Mouse (Mus musculus) kidney, postnatal 4 days (tissue): ENCODE measurements around the gene Sord.
A peak's percentile ranks its signal among the peaks of the same experiment; 100 is the strongest.

Experiments used
- DNase-seq, 2 experiments: peaks; one replicate each; pipeline ENCODE4 v3.0.0; 2021; ENCODE audit warnings: mixed read lengths in 2 of 2

Sord gene

GRCm38 (mm10) chr2:122304544-122304943 is 70.0 kb downstream of the Sord start:
- DNase-seq = no peak

GRCm38 (mm10) chr2:122305097-122305892 is 70.7 kb downstream of the Sord start:
- no peak for DNase-seq

GRCm38 (mm10) chr2:122306184-122306583 is 71.6 kb downstream of the Sord start:
- DNase-seq = no peak

- DNase-seq = no peak
Measured at GRCm38 (mm10) chr2:122309647-122310046, 75.1 kb downstream of the Sord start.

GRCm38 (mm10) chr2:122311561-122311960 is 77.0 kb downstream of the Sord start:
- DNase-seq = no peak

- peak; percentile 85 to 88 for DNase-seq
Measured at GRCm38 (mm10) chr2:122312722-122313417, 78.3 kb downstream of the Sord start.

GRCm38 (mm10) chr2:122313536-122313935 is 79.0 kb downstream of the Sord start, which contains the start of gene Duoxa1:
Gene Duoxa1 (minus strand): TSS chr2:122313730.
- DNase-seq = peak in 1 of 2 experiments; percentile 22
